Mouse (Mus musculus) splenic B cell, adult 2 months (primary cell): ENCODE measurements around the gene Stx16.

Source experiments
- DNase-seq: peaks from one replicate; pipeline ENCODE4 v3.0.0-alpha.2; 2011; ENCODE audit warnings: low read depth, low spot score
- H3K27me3 ChIP-seq: 2 replicates; pipeline ENCODE4 v1.6.1; 2012; ENCODE audit warnings: mild to moderate bottlenecking, low read length, moderate library complexity, mixed read lengths; ENCODE audit not compliant: control insufficient read depth, poor library complexity, insufficient read depth, severe bottlenecking
- H3K36me3 ChIP-seq: 2 replicates; pipeline ENCODE4 v1.6.1; 2012; ENCODE audit warnings: mild to moderate bottlenecking, low read length, moderate library complexity, mixed read lengths; ENCODE audit not compliant: control insufficient read depth, poor library complexity, insufficient read depth, severe bottlenecking

Gene Stx16

GRCm38 (mm10) chr2:174128926-174129325, 52.8 kb downstream of the Stx16 start:
- no peak for DNase-seq
- no peaks in the 10 kb centered on the region for H3K27me3 ChIP-seq
- H3K36me3 ChIP-seq = no peaks in the 10 kb centered on the region

GRCm38 (mm10) chr2:174130468-174131097, 54.5 kb downstream of the Stx16 start:
- Histone ChIP-seq H3K27me3 (no peaks in the 10 kb centered on the region), H3K36me3 (no peaks in the 10 kb centered on the region)
- no peak for DNase-seq

GRCm38 (mm10) chr2:174132413-174132969, 56.4 kb downstream of the Stx16 start:
- Histone ChIP-seq H3K36me3 (no peaks in the 10 kb centered on the region), H3K27me3 (no peaks in the 10 kb centered on the region)
- no peak for DNase-seq
